Mouse (Mus musculus) limb, embryonic 15.5 days (tissue): ENCODE data around the gene Fgfr2. TPM values are rescaled to one million over a fixed set of nuclear protein-coding genes. Genes with fewer than 3 reads are reported as not detected.

Source experiments
- ATAC-seq: fragments of 200-750 bp; cut with Nextera tagmentation; 2 replicates; pipeline ENCODE4 v1.8.0; 2017; ENCODE audit warnings: low read depth, moderate TSS enrichment; ENCODE audit not compliant: insufficient number of reproducible peaks, low FRiP score, low TSS enrichment
- H3K27ac ChIP-seq: fragments of 300-500 bp; sonication (generic); 2 replicates; pipeline ENCODE4 v1.5.1; 2015; ENCODE audit warnings: moderate library complexity, mild to moderate bottlenecking, inconsistent platforms
- H3K27me3 ChIP-seq: fragments of 300-500 bp; sonication (generic); 2 replicates; pipeline ENCODE4 v1.6.1; 2015; ENCODE audit warnings: inconsistent platforms
- H3K36me3 ChIP-seq: fragments of 300-500 bp; sonication (generic); 2 replicates; pipeline ENCODE4 v1.6.1; 2015; ENCODE audit warnings: inconsistent platforms
- H3K4me1 ChIP-seq: fragments of 300-500 bp; sonication (generic); 2 replicates; pipeline ENCODE4 v1.6.1; 2015; ENCODE audit warnings: inconsistent platforms
- H3K4me2 ChIP-seq: fragments of 300-500 bp; sonication (generic); 2 replicates; pipeline ENCODE4 v1.6.1; 2015; ENCODE audit warnings: mild to moderate bottlenecking, inconsistent platforms
- H3K4me3 ChIP-seq: fragments of 300-500 bp; sonication (generic); 2 replicates; pipeline ENCODE4 v1.5.1; 2015; ENCODE audit warnings: mild to moderate bottlenecking, inconsistent platforms
- H3K9ac ChIP-seq: fragments of 300-500 bp; sonication (generic); 2 replicates; pipeline ENCODE4 v1.6.1; 2015; ENCODE audit warnings: inconsistent platforms
- H3K9me3 ChIP-seq: fragments of 300-500 bp; sonication (generic); 2 replicates; pipeline ENCODE4 v1.6.1; 2016; ENCODE audit warnings: inconsistent platforms
- WGBS: fragments of 180-500 bp; shearing (Covaris S2); methylation state at CpG from one replicate; pipeline ENCODE4 v1.1.7; 2015; 5-methylcytosine and 5-hydroxymethylcytosine counted together
- polyA plus RNA-seq: library from polyadenylated mRNA; unstranded; fragments of >200 nt; fragmentation: Nextera tagmentation; extraction: Ambion mirVana; gene quantifications from 2 replicates; pipeline ENCODE4 v1.2.1, GENCODE M21; 2015

The Fgfr2 gene
- polyA plus RNA-seq, 1 experiment from 2014 or later: 101 TPM

DNA sequence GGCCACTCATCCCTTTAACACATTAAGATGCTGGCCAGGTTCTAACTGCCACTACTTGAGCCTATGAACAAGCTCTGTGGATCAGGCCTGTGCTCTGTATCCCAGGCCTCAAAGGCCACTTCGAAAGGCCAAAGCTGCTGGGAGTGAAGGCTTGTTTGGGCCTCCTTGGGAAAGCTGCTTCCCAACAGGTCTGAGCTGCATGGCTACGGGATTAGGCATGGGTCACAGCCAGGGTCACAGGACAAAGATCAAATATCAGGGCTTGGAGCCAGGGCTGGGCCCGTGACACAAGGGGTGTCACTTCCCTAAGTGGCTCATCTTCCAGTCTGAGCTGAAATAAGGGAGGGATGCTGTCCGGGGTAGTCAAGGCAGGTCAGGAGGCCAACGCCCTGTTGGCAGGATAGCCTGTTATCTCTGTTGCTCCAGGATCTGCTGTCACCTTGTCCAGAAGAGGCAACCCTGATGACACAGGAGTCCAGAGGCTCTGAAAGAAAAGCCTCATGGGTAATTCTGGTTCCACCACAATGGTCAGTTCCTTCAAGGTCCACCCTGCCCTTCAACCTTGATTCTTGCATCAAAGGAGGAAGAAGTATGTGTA lies 1313.5 kb downstream of the Fgfr2 start:
- no peaks in the 10 kb centered on the region for H3K36me3 ChIP-seq
- no peak overlapping the region for H3K4me3 ChIP-seq
- no peaks in the 10 kb centered on the region for H3K4me1 ChIP-seq
- no peak overlapping the region for H3K4me2 ChIP-seq
- H3K27ac ChIP-seq: no peak overlapping the region
- H3K9me3 ChIP-seq: no peaks in the 10 kb centered on the region
- H3K9ac ChIP-seq: no peak overlapping the region
- no peak for ATAC-seq
- no peaks in the 10 kb centered on the region for H3K27me3 ChIP-seq
- WGBS: 35% methylated on average over 5 of the region's 5 CpGs

DNA sequence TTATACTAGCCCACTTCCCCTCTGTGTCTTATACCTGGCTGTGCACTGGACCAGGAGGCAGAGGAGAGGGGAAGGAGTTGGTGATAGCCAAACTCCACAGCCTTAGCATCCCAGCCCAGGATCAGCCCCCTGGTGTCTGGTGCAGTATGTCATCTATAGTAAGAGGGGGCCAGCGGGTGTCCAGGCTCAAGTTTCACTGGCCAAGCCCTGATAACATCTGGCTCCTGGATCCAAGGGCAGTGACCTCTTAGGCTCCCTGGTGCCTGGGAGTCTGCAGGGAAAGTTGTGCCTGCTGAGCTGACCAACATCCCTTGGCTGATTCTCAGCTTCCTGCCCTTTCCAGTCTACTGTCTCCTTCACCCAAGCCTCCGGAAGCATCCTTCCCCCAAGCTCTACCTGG lies 1315.9 kb downstream of the Fgfr2 start:
- Histone ChIP-seq H3K9ac (no peak overlapping the region), H3K9me3 (no peaks in the 10 kb centered on the region), H3K27ac (no peak overlapping the region), H3K27me3 (no peaks in the 10 kb centered on the region), H3K4me3 (no peak overlapping the region), H3K36me3 (no peaks in the 10 kb centered on the region), H3K4me2 (no peak overlapping the region), H3K4me1 (no peaks in the 10 kb centered on the region)
- ATAC-seq: no peak
- WGBS: 14% methylated on average over 2 of the region's 2 CpGs

- H3K27me3 ChIP-seq: no peaks in the 10 kb centered on the region
- WGBS: 81% methylated on average over 9 of the region's 9 CpGs
- no peaks in the 10 kb centered on the region for H3K4me1 ChIP-seq
- no peak overlapping the region for H3K4me2 ChIP-seq
- no peak for ATAC-seq
- no peak overlapping the region for H3K9ac ChIP-seq
- no peaks in the 10 kb centered on the region for H3K36me3 ChIP-seq
- H3K27ac ChIP-seq: no peak overlapping the region
- H3K4me3 ChIP-seq: no peak overlapping the region
- no peaks in the 10 kb centered on the region for H3K9me3 ChIP-seq
Observed at GRCm38 (mm10) chr7:131805525-131806202, 1317.5 kb downstream of the Fgfr2 start.

GRCm38 (mm10) chr7:131800416-131801045 lies 1322.6 kb downstream of the Fgfr2 start:
- Histone ChIP-seq H3K4me3 (no peak overlapping the region), H3K4me2 (no peak overlapping the region), H3K9me3 (no peaks in the 10 kb centered on the region), H3K27ac (no peak overlapping the region), H3K9ac (no peak overlapping the region), H3K36me3 (no peaks in the 10 kb centered on the region), H3K4me1 (no peaks in the 10 kb centered on the region), H3K27me3 (no peaks in the 10 kb centered on the region)
- ATAC-seq: no peak
- 20% methylated on average over 6 of the region's 6 CpGs for WGBS

GRCm38 (mm10) chr7:131797161-131797560 lies 1326.0 kb downstream of the Fgfr2 start:
- Histone ChIP-seq H3K27me3 (no peaks in the 10 kb centered on the region), H3K4me1 (no peaks in the 10 kb centered on the region), H3K4me3 (no peak overlapping the region), H3K9ac (no peak overlapping the region), H3K36me3 (no peaks in the 10 kb centered on the region), H3K4me2 (no peak overlapping the region), H3K27ac (no peak overlapping the region), H3K9me3 (no peaks in the 10 kb centered on the region)
- no peak for ATAC-seq
- WGBS: 18% methylated on average over 6 of the region's 6 CpGs

DNA sequence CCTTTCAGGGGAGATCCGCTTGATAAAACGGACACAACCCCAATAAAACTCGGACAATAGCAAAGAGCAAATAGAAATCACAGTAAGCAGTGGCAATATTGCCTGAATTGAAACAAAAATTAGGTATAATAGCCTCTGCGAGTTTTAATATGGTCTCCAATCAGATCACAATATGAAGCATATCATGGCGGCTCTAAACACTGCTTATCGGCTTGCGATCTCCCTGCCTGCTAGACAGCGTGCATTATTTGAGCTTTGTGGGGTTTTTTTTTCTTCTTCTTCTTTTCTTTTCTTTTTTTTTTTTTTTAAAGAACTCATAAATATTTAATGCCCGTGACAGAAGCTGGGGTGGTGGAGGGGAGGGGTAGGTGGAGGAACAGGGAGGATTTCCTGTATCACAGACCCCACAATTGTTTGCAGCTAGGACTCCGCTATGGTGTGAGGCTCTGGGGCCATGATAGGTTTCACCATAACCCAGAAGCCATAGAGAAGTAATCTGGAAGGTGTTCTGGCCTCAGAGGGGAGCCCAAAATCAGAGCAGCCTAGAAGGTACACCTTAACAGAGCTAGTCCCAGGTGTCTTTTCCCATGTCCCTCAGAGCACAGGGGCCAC lies 1334.4 kb downstream of the Fgfr2 start:
- H3K4me3 ChIP-seq: no peak overlapping the region
- no peaks in the 10 kb centered on the region for H3K9me3 ChIP-seq
- WGBS: 63% methylated on average over 10 of the region's 10 CpGs
- H3K27ac ChIP-seq: no peak overlapping the region
- H3K27me3 ChIP-seq: no peaks in the 10 kb centered on the region
- no peak overlapping the region for H3K9ac ChIP-seq
- H3K4me2 ChIP-seq: no peak overlapping the region
- no peaks in the 10 kb centered on the region for H3K36me3 ChIP-seq
- no peak for ATAC-seq
- no peaks in the 10 kb centered on the region for H3K4me1 ChIP-seq

- H3K9ac ChIP-seq: no peak overlapping the region
- H3K4me2 ChIP-seq: no peak overlapping the region
- no peak for ATAC-seq
- no peaks in the 10 kb centered on the region for H3K27me3 ChIP-seq
- WGBS: 89% methylated on average over 3 of the region's 3 CpGs
- H3K27ac ChIP-seq: no peak overlapping the region
- H3K9me3 ChIP-seq: no peaks in the 10 kb centered on the region
- H3K4me1 ChIP-seq: no peaks in the 10 kb centered on the region
- no peak overlapping the region for H3K4me3 ChIP-seq
- no peaks in the 10 kb centered on the region for H3K36me3 ChIP-seq
Observed at GRCm38 (mm10) chr7:131785721-131786120, 1337.4 kb downstream of the Fgfr2 start.

- 0 out of 2 replicates have a peak overlapping the region, but pooled peaks have one; percentile 2 for H3K4me2 ChIP-seq
- no peak overlapping the region for H3K9ac ChIP-seq
- ATAC-seq: no peak
- H3K36me3 ChIP-seq: no peaks in the 10 kb centered on the region
- no peak overlapping the region for H3K27ac ChIP-seq
- no peaks in the 10 kb centered on the region for H3K9me3 ChIP-seq
- H3K4me1 ChIP-seq: 0 out of 2 replicates have a peak, but pooled peaks cover 4% of the 10 kb centered on the region
- 26% methylated on average over 24 of the region's 24 CpGs for WGBS
- H3K27me3 ChIP-seq: peaks cover 21% of the 10 kb centered on the region
- no peak overlapping the region for H3K4me3 ChIP-seq
Observed at GRCm38 (mm10) chr7:131778271-131778985, 1344.7 kb downstream of the Fgfr2 start.

DNA sequence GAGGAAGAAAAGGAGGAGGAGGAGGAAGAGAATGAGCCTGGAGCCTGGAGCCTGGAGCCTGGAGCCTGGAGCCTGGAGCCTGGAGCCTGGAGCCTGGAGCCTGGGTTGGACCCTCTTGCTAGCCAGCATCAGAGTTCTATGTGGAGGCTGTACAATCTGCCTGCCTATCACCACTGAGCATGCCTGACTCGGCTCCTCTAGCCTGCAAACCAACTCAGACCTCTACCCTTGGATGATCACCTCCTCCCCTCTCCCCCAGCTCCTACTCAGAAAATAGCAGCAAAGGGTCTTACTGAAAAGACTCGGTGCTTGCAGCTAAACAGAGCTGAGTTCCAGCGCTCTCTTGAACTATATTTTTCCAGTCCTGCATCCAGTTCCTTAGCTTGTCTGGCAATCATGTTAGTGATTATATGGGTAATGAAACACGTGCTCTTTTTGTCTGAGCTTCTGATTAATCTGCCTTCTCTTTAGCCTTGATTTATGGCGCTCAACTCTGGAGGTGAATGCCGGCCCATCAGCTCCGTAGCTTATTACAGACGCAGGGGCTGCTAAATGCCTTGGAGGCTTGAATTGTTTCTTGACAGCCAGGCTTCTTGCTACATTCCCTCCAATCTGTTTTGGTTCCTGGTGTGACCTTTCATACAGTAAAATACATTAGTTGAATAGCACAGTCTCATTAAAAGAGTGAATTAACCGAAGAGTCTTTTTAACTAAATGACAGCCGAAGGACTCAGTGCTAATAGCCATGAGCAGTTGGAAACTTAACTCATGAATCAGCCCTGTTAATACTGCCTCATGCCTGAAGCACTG lies 1345.5 kb downstream of the Fgfr2 start:
- Histone ChIP-seq H3K4me1 (0 out of 2 replicates have a peak, but pooled peaks cover 4% of the 10 kb centered on the region), H3K27ac (no peak overlapping the region), H3K9me3 (no peaks in the 10 kb centered on the region), H3K36me3 (no peaks in the 10 kb centered on the region), H3K9ac (no peak overlapping the region), H3K4me3 (no peak overlapping the region), H3K4me2 (0 out of 2 replicates have a peak overlapping the region, but pooled peaks have one; percentile 2), H3K27me3 (peaks cover 23% of the 10 kb centered on the region)
- WGBS: 10% methylated on average over 10 of the region's 10 CpGs
- ATAC-seq: no peak

DNA sequence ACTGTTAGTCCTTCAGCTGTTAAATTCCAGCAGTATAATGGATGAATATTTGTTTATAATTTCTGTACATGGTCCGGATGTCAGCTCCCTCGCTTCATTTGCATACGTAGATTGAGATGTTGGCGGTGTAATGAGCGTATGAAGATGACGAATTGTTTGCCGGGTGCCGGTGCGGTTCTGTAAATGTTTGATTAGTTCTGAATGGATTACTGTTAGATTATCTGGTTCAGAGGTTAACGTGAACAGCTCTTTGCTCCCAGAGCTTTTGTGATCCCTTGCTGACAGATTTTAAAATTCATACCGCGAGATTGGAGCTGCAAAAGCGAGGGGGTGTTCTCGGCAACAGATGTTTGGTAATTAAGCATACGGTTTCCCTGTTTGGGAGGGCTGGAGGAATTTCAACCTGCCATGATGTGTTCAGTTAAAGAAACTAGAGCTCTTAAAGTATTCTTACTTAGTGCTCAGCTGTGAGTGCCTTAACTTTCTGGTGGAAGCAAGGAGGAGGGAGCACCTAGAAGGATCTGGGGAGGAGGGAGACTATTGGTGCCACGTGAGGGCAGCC lies 1346.9 kb downstream of the Fgfr2 start:
- WGBS: 51% methylated on average over 16 of the region's 16 CpGs
- Histone ChIP-seq H3K9ac (no peak overlapping the region), H3K27ac (no peak overlapping the region), H3K4me1 (0 out of 2 replicates have a peak, but pooled peaks cover 4% of the 10 kb centered on the region), H3K27me3 (peaks cover 23% of the 10 kb centered on the region), H3K4me3 (no peak overlapping the region), H3K4me2 (no peak overlapping the region), H3K9me3 (no peaks in the 10 kb centered on the region), H3K36me3 (no peaks in the 10 kb centered on the region)
- ATAC-seq: no peak

DNA sequence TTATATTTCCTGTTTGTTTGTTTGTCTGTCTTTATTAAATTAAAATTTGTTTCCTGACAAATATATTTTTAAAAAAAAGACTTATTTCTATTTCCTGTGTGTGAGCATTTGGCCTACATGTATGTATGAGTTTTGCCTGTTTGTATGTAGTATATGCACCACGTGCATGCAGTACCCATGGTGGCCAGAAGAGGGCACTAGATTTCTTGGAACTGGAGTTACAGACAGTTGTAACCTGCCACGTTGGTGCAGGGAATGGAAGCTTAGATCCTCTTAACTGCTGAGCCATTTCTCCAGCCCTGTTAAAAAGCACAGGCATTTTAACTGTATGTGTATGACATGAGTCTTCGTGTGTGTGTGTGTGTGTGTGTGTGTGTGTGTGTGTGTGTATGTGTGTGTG lies 1365.2 kb downstream of the Fgfr2 start:
- Histone ChIP-seq H3K9ac (no peak overlapping the region), H3K27ac (no peak overlapping the region), H3K4me3 (no peak overlapping the region), H3K36me3 (no peaks in the 10 kb centered on the region), H3K4me1 (no peaks in the 10 kb centered on the region), H3K27me3 (no peaks in the 10 kb centered on the region), H3K9me3 (no peaks in the 10 kb centered on the region), H3K4me2 (no peak overlapping the region)
- WGBS: 88% methylated on average over 3 of the region's 3 CpGs
- no peak for ATAC-seq
